ENCODE assay signal across 8 mouse cellular contexts in the genomic region with DNA sequence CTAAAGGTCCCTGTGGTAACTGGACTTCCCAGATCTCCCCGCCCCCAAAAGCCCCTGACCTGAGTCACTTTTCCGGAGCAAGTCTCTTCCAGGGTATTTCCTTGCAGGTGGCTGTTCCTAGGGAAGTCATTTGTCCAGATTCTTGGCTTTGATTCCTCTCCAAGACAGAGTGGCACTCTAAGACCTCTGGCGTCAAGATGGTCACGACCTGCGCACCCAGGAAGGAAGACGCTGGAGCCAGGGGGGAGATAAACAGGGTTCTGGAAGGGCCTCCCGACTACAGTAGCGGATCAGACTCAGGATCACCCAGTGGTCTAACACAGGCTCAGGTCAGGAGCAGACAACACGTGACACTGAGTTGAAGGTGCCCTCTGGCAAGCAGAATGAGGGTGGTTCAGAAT. TPM values are rescaled to one million over a fixed set of nuclear protein-coding genes. Genes with fewer than 3 reads are reported as not detected.
A peak's percentile ranks its signal among the peaks of the same experiment; 100 is the strongest.
DNase-seq lines count a peak whose midpoint lies in the region; ATAC-seq and TF ChIP-seq lines count a peak whose summit lies in the region.

A gene (minus strand): TSS at position 335 of the 401 bp plus-strand sequence.

- peaks cover 1% of the 10 kb centered on the region; the same call in 1 of the 2 replicates for H3K36me3 ChIP-seq in testis, adult 2 months (ENCODE audit: control insufficient read depth, insufficient read depth, low read length)
- H3K36me3 ChIP-seq in forebrain, embryonic 14.5 days (ENCODE audit: control insufficient read depth, insufficient read depth, low read length), result no peaks in the 10 kb centered on the region
- H3K36me3 ChIP-seq in hindbrain, embryonic 16.5 days (ENCODE audit: control insufficient read depth, insufficient read depth, low read length), result no peaks in the 10 kb centered on the region
- no peaks in the 10 kb centered on the region for H3K36me3 ChIP-seq in midbrain, embryonic 14.5 days (ENCODE audit: control insufficient read depth, insufficient read depth, low read length)

- peak within 1 kb of the TSS; percentile 89 for H3K4me2 ChIP-seq in forebrain, embryonic 14.5 days (ENCODE audit: low read length)
- peak within 1 kb of the TSS; percentile 94 for H3K4me2 ChIP-seq in hindbrain, embryonic 16.5 days (ENCODE audit: low read length)
- H3K4me2 ChIP-seq in midbrain, embryonic 14.5 days (ENCODE audit: low read length), result peak within 1 kb of the TSS; percentile 87

- DNase-seq in testis, postnatal 14 days (ENCODE audit: low spot score), result no peak
- DNase-seq in forebrain, embryonic 14.5 days (ENCODE audit: low spot score), result no peak
- DNase-seq in left cerebral cortex, postnatal 4 days, result no peak
- no peak for DNase-seq in midbrain, embryonic 14.5 days
- DNase-seq in gastrocnemius, postnatal 14 days, result no peak
- DNase-seq in right cerebral cortex, postnatal 14 days, result no peak

- TF ChIP-seq POLR2A in testis, adult 2 months (IDR thresholded peaks at IDR 0.05; ENCODE audit: control insufficient read depth, low read depth, low read length), result no peak

- 33% methylated on average over 9 of the region's 9 CpGs for WGBS in forebrain, embryonic 14.5 days
- 28% methylated on average over 9 of the region's 9 CpGs for WGBS in hindbrain, embryonic 16.5 days
- WGBS in midbrain, embryonic 14.5 days, result 28% methylated on average over 9 of the region's 9 CpGs

- no peaks in the 10 kb centered on the region for H3K27me3 ChIP-seq in testis, adult 2 months (ENCODE audit: control insufficient read depth, insufficient read depth, low read length)
- no peaks in the 10 kb centered on the region; the same call in 1 of the 2 replicates for H3K27me3 ChIP-seq in forebrain, embryonic 14.5 days (replicated peaks; ENCODE audit: control insufficient read depth, insufficient read depth, low read length)
- H3K27me3 ChIP-seq in hindbrain, embryonic 16.5 days (replicated peaks; ENCODE audit: control insufficient read depth, insufficient read depth, low read length), result no peaks in the 10 kb centered on the region
- H3K27me3 ChIP-seq in midbrain, embryonic 14.5 days (ENCODE audit: control insufficient read depth, insufficient read depth, low read length), result no peaks in the 10 kb centered on the region

- ATAC-seq in forebrain, embryonic 14.5 days, result no peak
- ATAC-seq in hindbrain, embryonic 16.5 days, result no peak
- ATAC-seq in midbrain, embryonic 14.5 days (ENCODE audit: low FRiP score, low TSS enrichment), result no peak

- no peaks in the 10 kb centered on the region for H3K9me3 ChIP-seq in forebrain, embryonic 14.5 days (replicated peaks; ENCODE audit: control insufficient read depth, low read length)
- no peaks in the 10 kb centered on the region for H3K9me3 ChIP-seq in hindbrain, embryonic 16.5 days (ENCODE audit: control insufficient read depth, low read length)
- H3K9me3 ChIP-seq in midbrain, embryonic 14.5 days (ENCODE audit: control insufficient read depth, low read length), result no peaks in the 10 kb centered on the region

- H3K4me1 ChIP-seq in testis, adult 2 months (ENCODE audit: control insufficient read depth, insufficient read depth, low read length), result peaks cover 27% of the 10 kb centered on the region
- H3K4me1 ChIP-seq in forebrain, embryonic 14.5 days (ENCODE audit: control insufficient read depth, insufficient read depth, low read length), result peaks cover 6% of the 10 kb centered on the region
- H3K4me1 ChIP-seq in hindbrain, embryonic 16.5 days (ENCODE audit: control insufficient read depth, insufficient read depth, low read depth, low read length), result peaks cover 18% of the 10 kb centered on the region
- peaks cover 11% of the 10 kb centered on the region for H3K4me1 ChIP-seq in midbrain, embryonic 14.5 days (ENCODE audit: control insufficient read depth, insufficient read depth, low read length)

- intact Hi-C loops in left cerebral cortex, postnatal 4 days (cut with DNase I), result no loop called here
- intact Hi-C loops in gastrocnemius, postnatal 14 days (cut with DNase I; ENCODE audit: low total_unique reads), result no loop called here

- TF ChIP-seq CTCF in testis, adult 2 months (IDR thresholded peaks at IDR 0.05; ENCODE audit: control insufficient read depth, insufficient read depth, insufficient replicate concordance, low read depth, low read length), result no peak

- peak within 1 kb of the TSS; percentile 72 for H3K9ac ChIP-seq in forebrain, embryonic 14.5 days (ENCODE audit: low read length)
- peak within 1 kb of the TSS; percentile 78 for H3K9ac ChIP-seq in hindbrain, embryonic 16.5 days (ENCODE audit: low read depth, low read length)
- H3K9ac ChIP-seq in midbrain, embryonic 14.5 days (replicated peaks; ENCODE audit: low read length), result peak within 1 kb of the TSS; percentile 65

- H3K27ac ChIP-seq in testis, adult 2 months (ENCODE audit: control insufficient read depth, insufficient read depth, low read depth, low read length), result peak within 1 kb of the TSS; percentile 63
- H3K27ac ChIP-seq in forebrain, embryonic 14.5 days (ENCODE audit: low read depth, low read length), result peak within 1 kb of the TSS; percentile 63
- peak within 1 kb of the TSS; percentile 88 for H3K27ac ChIP-seq in hindbrain, embryonic 16.5 days (ENCODE audit: low read depth, low read length)
- peak within 1 kb of the TSS; percentile 81 for H3K27ac ChIP-seq in midbrain, embryonic 14.5 days (replicated peaks; ENCODE audit: low read depth, low read length)

- H3K4me3 ChIP-seq in testis, adult 2 months (ENCODE audit: control insufficient read depth, low read depth, low read length), result peak within 1 kb of the TSS; percentile 79
- peak within 1 kb of the TSS; percentile 52 for H3K4me3 ChIP-seq in forebrain, embryonic 14.5 days (ENCODE audit: low read depth, low read length)
- peak within 1 kb of the TSS; percentile 73 for H3K4me3 ChIP-seq in hindbrain, embryonic 16.5 days (ENCODE audit: low read length)
- peak within 1 kb of the TSS; percentile 57 for H3K4me3 ChIP-seq in midbrain, embryonic 14.5 days (replicated peaks; ENCODE audit: low read depth, low read length)

RNA-seq across cellular contexts. Expression of the gene that starts here (rescaled TPM):
- 221 and 236 TPM in 2 replicates for polyA plus RNA-seq in testis, adult 2 months (2012; rRNA removed)
- polyA plus RNA-seq in forebrain, embryonic 14.5 days (2014; fragmentation: Nextera tagmentation; extraction: Ambion mirVana), result 14.0 and 16.5 TPM in 2 replicates
- 35.4 and 37.3 TPM in 2 replicates for polyA plus RNA-seq in hindbrain, embryonic 16.5 days (2015; fragmentation: Nextera tagmentation; extraction: Ambion mirVana)
- 10 to 100 TPM; 31.5 to 32.8 TPM for total RNA-seq in left cerebral cortex, postnatal 4 days (2021)
- polyA plus RNA-seq in midbrain, embryonic 14.5 days (2014; fragmentation: Nextera tagmentation; extraction: Ambion mirVana), result 16.0 and 21.7 TPM in 2 replicates
- total RNA-seq in gastrocnemius, postnatal 14 days (2021), result 1 to 10 TPM; 7.2 to 7.4 TPM
